Mouse (Mus musculus) hindbrain, embryonic 14.5 days (tissue): ENCODE measurements around the gene Luc7l. TPM values are rescaled to one million over a fixed set of nuclear protein-coding genes. Genes with fewer than 3 reads are reported as not detected.

Source experiments
- ATAC-seq: fragments of 200-750 bp; cut with Nextera tagmentation; 2 replicates; pipeline ENCODE4 v1.8.0; 2017; ENCODE audit warnings: moderate number of reproducible peaks, mild to moderate bottlenecking, moderate TSS enrichment, moderate library complexity; ENCODE audit not compliant: low FRiP score
- DNase-seq: peaks from one replicate; pipeline ENCODE4 v3.0.0-alpha.2; 2015; ENCODE audit warnings: low spot score
- H3K27ac ChIP-seq: fragments of 300-500 bp; sonication (generic); 2 replicates; pipeline ENCODE4 v1.5.1; 2014; ENCODE audit warnings: mild to moderate bottlenecking, moderate library complexity
- H3K27me3 ChIP-seq: fragments of 300-500 bp; sonication (generic); 2 replicates; pipeline ENCODE4 v1.6.1; 2014; ENCODE audit warnings: mild to moderate bottlenecking, low read length, mixed read lengths; ENCODE audit not compliant: control insufficient read depth, insufficient read depth
- H3K36me3 ChIP-seq: fragments of 300-500 bp; sonication (generic); replicated peaks from 2 replicates; pipeline ENCODE4 v1.6.1; 2014; ENCODE audit not compliant: control insufficient read depth, insufficient read depth
- H3K4me1 ChIP-seq: fragments of 300-500 bp; sonication (generic); replicated peaks from 2 replicates; pipeline ENCODE4 v1.6.1; 2014; ENCODE audit warnings: antibody characterized with exemption, low read length, mixed read lengths; ENCODE audit not compliant: control insufficient read depth, insufficient read depth
- H3K4me2 ChIP-seq: fragments of 300-500 bp; sonication (generic); replicated peaks from 2 replicates; pipeline ENCODE4 v1.6.1; 2014; ENCODE audit warnings: mild to moderate bottlenecking, moderate library complexity
- H3K4me3 ChIP-seq: fragments of 300-500 bp; sonication (generic); replicated peaks from 2 replicates; pipeline ENCODE4 v1.5.1; 2014; ENCODE audit warnings: mild to moderate bottlenecking, low read length
- H3K9ac ChIP-seq: fragments of 300-500 bp; sonication (generic); 2 replicates; pipeline ENCODE4 v1.6.1; 2014
- H3K9me3 ChIP-seq: fragments of 300-500 bp; sonication (generic); 2 replicates; pipeline ENCODE4 v1.6.1; 2016; ENCODE audit warnings: low read length; ENCODE audit not compliant: control insufficient read depth
- WGBS: fragments of 180-500 bp; shearing (Covaris S2); extraction: QIAGEN DNeasy Blood & Tissue Kit; methylation state at CpG from one replicate; pipeline ENCODE4 v1.1.7; 2014; 5-methylcytosine and 5-hydroxymethylcytosine counted together
- polyA plus RNA-seq: library from polyadenylated mRNA; unstranded; fragments of >200 nt; fragmentation: Nextera tagmentation; extraction: Ambion mirVana; gene quantifications from 2 replicates; pipeline ENCODE4 v1.2.1, GENCODE M21; 2014

The Luc7l gene
- polyA plus RNA-seq, 1 experiment from 2014 or later: 100.0 TPM

- 93% methylated on average over 5 of the region's 5 CpGs for WGBS
- Histone ChIP-seq H3K27me3 (no peaks in the 10 kb centered on the region), H3K36me3 (no peaks in the 10 kb centered on the region), H3K4me2 (no peak overlapping the region), H3K4me1 (no peaks in the 10 kb centered on the region), H3K9me3 (no peaks in the 10 kb centered on the region), H3K27ac (no peak overlapping the region), H3K4me3 (no peak overlapping the region), H3K9ac (no peak overlapping the region)
- no peak for ATAC-seq
- no peak for DNase-seq
These were observed 22.9 kb upstream of the Luc7l start for GRCm38 (mm10) chr17:26229776-26230175.

GRCm38 (mm10) chr17:26231156-26231555 is 21.5 kb upstream of the Luc7l start:
- H3K9ac ChIP-seq: no peak overlapping the region
- no peak overlapping the region for H3K4me2 ChIP-seq
- no peaks in the 10 kb centered on the region for H3K36me3 ChIP-seq
- H3K27ac ChIP-seq: no peak overlapping the region
- DNase-seq (no peak), ATAC-seq (no peak)
- 85% methylated on average over 5 of the region's 5 CpGs for WGBS
- H3K4me3 ChIP-seq: no peak overlapping the region
- no peaks in the 10 kb centered on the region for H3K4me1 ChIP-seq
- no peaks in the 10 kb centered on the region for H3K27me3 ChIP-seq
- H3K9me3 ChIP-seq: no peaks in the 10 kb centered on the region

GRCm38 (mm10) chr17:26232863-26233262 is 19.8 kb upstream of the Luc7l start:
- 75% methylated on average over 8 of the region's 8 CpGs for WGBS
- Histone ChIP-seq H3K9me3 (no peaks in the 10 kb centered on the region), H3K27me3 (no peaks in the 10 kb centered on the region), H3K27ac (no peak overlapping the region), H3K9ac (no peak overlapping the region), H3K4me3 (no peak overlapping the region), H3K36me3 (no peaks in the 10 kb centered on the region), H3K4me2 (no peak overlapping the region), H3K4me1 (no peaks in the 10 kb centered on the region)
- no peak for ATAC-seq
- DNase-seq: no peak

GRCm38 (mm10) chr17:26234386-26234785 is 18.3 kb upstream of the Luc7l start:
- DNase-seq (no peak), ATAC-seq (no peak)
- no peaks in the 10 kb centered on the region for H3K27me3 ChIP-seq
- no peak overlapping the region for H3K27ac ChIP-seq
- no peaks in the 10 kb centered on the region for H3K4me1 ChIP-seq
- H3K4me3 ChIP-seq: no peak overlapping the region
- H3K4me2 ChIP-seq: no peak overlapping the region
- H3K36me3 ChIP-seq: no peaks in the 10 kb centered on the region
- 89% methylated on average over 8 of the region's 8 CpGs for WGBS
- H3K9me3 ChIP-seq: no peaks in the 10 kb centered on the region
- H3K9ac ChIP-seq: no peak overlapping the region

GRCm38 (mm10) chr17:26235077-26235815 is 17.4 kb upstream of the Luc7l start:
- ATAC-seq (no peak), DNase-seq (no peak)
- Histone ChIP-seq H3K27ac (0 out of 2 replicates have a peak overlapping the region, but pooled peaks have one; percentile 11), H3K9ac (no peak overlapping the region), H3K27me3 (no peaks in the 10 kb centered on the region), H3K9me3 (no peaks in the 10 kb centered on the region), H3K4me2 (no peak overlapping the region), H3K4me1 (no peaks in the 10 kb centered on the region), H3K36me3 (no peaks in the 10 kb centered on the region), H3K4me3 (no peak overlapping the region)
- WGBS: 66% methylated on average over 13 of the region's 13 CpGs

- Histone ChIP-seq H3K9me3 (no peaks in the 10 kb centered on the region), H3K4me3 (no peak overlapping the region), H3K36me3 (no peaks in the 10 kb centered on the region), H3K27ac (no peak overlapping the region), H3K4me1 (peaks cover 4% of the 10 kb centered on the region; the same call in 1 of the 2 replicates), H3K9ac (no peak overlapping the region), H3K27me3 (no peaks in the 10 kb centered on the region), H3K4me2 (no peak overlapping the region)
- 91% methylated on average over 10 of the region's 10 CpGs for WGBS
- ATAC-seq (no peak), DNase-seq (no peak)
These were observed 15.0 kb upstream of the Luc7l start for GRCm38 (mm10) chr17:26237667-26238066.

GRCm38 (mm10) chr17:26239551-26239950 is 13.1 kb upstream of the Luc7l start:
- no peak overlapping the region for H3K4me3 ChIP-seq
- ATAC-seq (no peak), DNase-seq (no peak)
- H3K4me2 ChIP-seq: no peak overlapping the region
- WGBS: 71% methylated on average over 2 of the region's 2 CpGs
- H3K9ac ChIP-seq: no peak overlapping the region
- no peaks in the 10 kb centered on the region for H3K36me3 ChIP-seq
- H3K4me1 ChIP-seq: peaks cover 10% of the 10 kb centered on the region; the same call in 1 of the 2 replicates
- H3K9me3 ChIP-seq: no peaks in the 10 kb centered on the region
- H3K27me3 ChIP-seq: no peaks in the 10 kb centered on the region
- no peak overlapping the region for H3K27ac ChIP-seq

GRCm38 (mm10) chr17:26240120-26240790 is 12.4 kb upstream of the Luc7l start:
- no peak overlapping the region for H3K27ac ChIP-seq
- ATAC-seq (no peak), DNase-seq (no peak)
- no peak overlapping the region for H3K4me2 ChIP-seq
- H3K36me3 ChIP-seq: no peaks in the 10 kb centered on the region
- no peak overlapping the region for H3K4me3 ChIP-seq
- H3K4me1 ChIP-seq: peaks cover 10% of the 10 kb centered on the region; the same call in 1 of the 2 replicates
- H3K9ac ChIP-seq: no peak overlapping the region
- no peaks in the 10 kb centered on the region for H3K9me3 ChIP-seq
- 87% methylated on average over 6 of the region's 6 CpGs for WGBS
- H3K27me3 ChIP-seq: no peaks in the 10 kb centered on the region

- Histone ChIP-seq H3K4me3 (no peak overlapping the region), H3K36me3 (no peaks in the 10 kb centered on the region), H3K27me3 (no peaks in the 10 kb centered on the region), H3K4me2 (no peak overlapping the region), H3K9ac (no peak overlapping the region), H3K27ac (no peak overlapping the region), H3K4me1 (peaks cover 10% of the 10 kb centered on the region; the same call in 1 of the 2 replicates), H3K9me3 (no peaks in the 10 kb centered on the region)
- 89% methylated on average over 6 of the region's 6 CpGs for WGBS
- ATAC-seq: no peak
- DNase-seq: no peak
These were observed 11.7 kb upstream of the Luc7l start for GRCm38 (mm10) chr17:26240990-26241389.
